Mouse (Mus musculus) c-Kit-positive CD71-positive TER-119-positive erythroid progenitor cells, embryonic 14.5 days (primary cell): ENCODE results near the gene Ecm1.

Experiments
- DNase-seq: peaks from one replicate; pipeline ENCODE4 v3.0.0-alpha.2; 2013; ENCODE audit warnings: low spot score

Ecm1 gene

GRCm38 (mm10) chr3:95689940-95690339, 49.4 kb downstream of the Ecm1 start:
- DNase-seq: no peak

DNA sequence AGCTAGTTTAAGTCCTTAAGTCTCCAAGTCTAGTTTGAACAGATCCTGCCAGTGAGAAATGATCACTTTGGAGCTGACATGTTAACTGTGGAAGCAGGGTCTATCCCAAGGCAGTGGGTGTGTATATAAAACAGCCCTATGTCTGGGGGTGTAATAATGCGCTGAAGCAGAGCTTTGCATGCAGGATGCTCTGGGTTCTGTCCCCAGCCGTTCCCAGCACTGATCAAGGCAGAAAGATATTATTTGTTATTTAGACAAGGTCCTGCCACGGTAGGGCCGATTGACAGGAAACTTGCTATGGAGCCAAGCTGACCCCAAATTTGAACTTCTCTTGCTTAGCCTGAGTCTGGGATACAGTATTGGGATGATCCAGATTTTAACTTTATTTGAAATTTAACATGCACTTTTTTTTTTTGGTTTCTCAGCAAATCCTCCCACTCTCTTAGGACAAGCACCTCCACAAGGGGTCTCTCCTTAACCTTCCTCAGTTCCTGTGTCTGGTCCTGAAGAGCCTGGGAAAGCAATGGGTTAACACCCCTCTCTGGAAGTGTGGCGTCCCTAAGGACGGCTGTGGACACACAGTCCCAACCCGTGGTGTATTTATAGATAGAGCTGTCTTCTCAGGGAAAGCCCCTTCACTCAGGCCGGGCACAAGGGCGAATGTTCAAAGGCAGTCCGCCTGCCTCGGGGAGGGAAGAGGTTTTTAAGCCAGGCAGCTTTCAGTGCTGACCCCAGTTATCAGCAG, 50.0 kb downstream of the Ecm1 start:
- no peak for DNase-seq

DNA sequence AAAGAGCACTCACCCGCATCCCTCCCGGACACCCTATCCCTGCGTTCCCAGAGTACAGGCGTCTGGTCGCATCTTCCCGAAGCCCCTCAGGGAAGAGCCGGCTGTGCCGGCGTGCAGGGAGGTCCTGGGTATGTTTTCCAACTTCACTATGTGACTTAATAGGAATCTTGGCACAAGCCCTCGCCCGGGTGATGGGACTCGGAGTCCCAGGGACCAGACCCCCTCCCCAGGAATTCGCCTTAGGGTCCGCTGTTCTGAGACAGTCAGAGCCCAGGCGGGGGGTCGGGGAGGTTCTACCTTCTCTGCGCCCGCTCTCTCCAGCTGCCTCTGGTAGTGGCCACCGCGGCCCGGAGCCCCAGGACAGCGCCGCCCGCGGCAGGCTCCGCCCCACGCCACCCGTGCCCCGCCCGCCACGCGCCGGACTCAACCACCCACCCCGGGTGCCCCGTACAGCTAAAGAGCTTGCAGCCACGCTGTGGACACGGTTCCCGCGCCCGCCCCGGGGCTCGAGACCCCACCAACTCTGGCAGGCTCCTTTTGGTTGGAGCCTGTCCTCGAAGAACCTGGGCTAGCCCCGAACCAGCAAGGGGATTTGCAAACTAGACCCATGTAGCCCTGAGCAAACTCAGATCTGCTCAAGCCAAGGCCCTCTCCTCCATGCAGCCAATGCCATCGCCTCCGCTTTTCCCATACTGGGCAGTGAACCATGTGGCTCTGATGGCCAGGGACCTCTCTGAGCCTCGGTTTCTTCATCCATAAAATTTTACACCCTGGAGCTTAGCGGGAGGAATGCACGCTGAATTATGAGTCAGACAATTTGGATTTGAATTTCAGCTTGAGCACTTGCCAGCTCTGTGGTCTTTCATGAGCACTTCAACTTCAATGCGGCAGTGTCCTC, 51.6 kb downstream of the Ecm1 start, which contains the start of gene Adamtsl4:
TSS of gene Adamtsl4 (minus strand) at position 394 of the 898 bp plus-strand sequence.
- no peak for DNase-seq

- no peak for DNase-seq
Observed at GRCm38 (mm10) chr3:95687168-95687523, 52.2 kb downstream of the Ecm1 start.

- no peak for DNase-seq
Observed at GRCm38 (mm10) chr3:95686492-95687167, 52.7 kb downstream of the Ecm1 start.

- DNase-seq: no peak
Observed at GRCm38 (mm10) chr3:95685701-95686100, 53.7 kb downstream of the Ecm1 start.

GRCm38 (mm10) chr3:95685301-95685700, 54.1 kb downstream of the Ecm1 start:
- no peak for DNase-seq

GRCm38 (mm10) chr3:95684846-95685245, 54.5 kb downstream of the Ecm1 start:
- no peak for DNase-seq
